Mouse (Mus musculus): ENCODE measurements around the gene Gsdme.

Gsdme gene

GRCm38 (mm10) chr6:50263670-50264069 is at the start of gene Gsdme:
Gene Gsdme, minus strand, starts transcription at chr6:50263862.
- no peak for DNase-seq (ENCODE audit: low spot score)

GRCm38 (mm10) chr6:50312647-50313046 is 49.0 kb upstream of the Gsdme start:
- DNase-seq (ENCODE audit: low spot score), result peak; percentile 56

- no peak for DNase-seq (ENCODE audit: low spot score)
These were observed 45.4 kb upstream of the Gsdme start for GRCm38 (mm10) chr6:50309019-50309418.

GRCm38 (mm10) chr6:50306625-50307024 is 43.0 kb upstream of the Gsdme start:
- DNase-seq (ENCODE audit: low spot score), result no peak

GRCm38 (mm10) chr6:50304949-50305491 is 41.4 kb upstream of the Gsdme start:
- DNase-seq (ENCODE audit: low spot score), result peak; percentile 59

GRCm38 (mm10) chr6:50301121-50301520 is 37.5 kb upstream of the Gsdme start:
- no peak for DNase-seq (ENCODE audit: low spot score)

- no peak for DNase-seq (ENCODE audit: low spot score)
These were observed 37.0 kb upstream of the Gsdme start for GRCm38 (mm10) chr6:50300622-50301021.

GRCm38 (mm10) chr6:50299071-50299470 is 35.4 kb upstream of the Gsdme start:
- DNase-seq (ENCODE audit: low spot score), result no peak

GRCm38 (mm10) chr6:50297671-50298070 is 34.0 kb upstream of the Gsdme start:
- no peak for DNase-seq (ENCODE audit: low spot score)

- DNase-seq (ENCODE audit: low spot score), result no peak
These were observed 31.5 kb upstream of the Gsdme start for GRCm38 (mm10) chr6:50295136-50295535.

- peak; percentile 48 for DNase-seq (ENCODE audit: low spot score)
These were observed 30.5 kb upstream of the Gsdme start for GRCm38 (mm10) chr6:50294128-50294527.

- no peak for DNase-seq (ENCODE audit: low spot score)
These were observed 28.0 kb upstream of the Gsdme start for GRCm38 (mm10) chr6:50291650-50292049.

- DNase-seq (ENCODE audit: low spot score), result no peak
These were observed 23.2 kb upstream of the Gsdme start for GRCm38 (mm10) chr6:50286881-50287280.

GRCm38 (mm10) chr6:50279642-50280041 is 16.0 kb upstream of the Gsdme start:
- DNase-seq (ENCODE audit: low spot score), result no peak

GRCm38 (mm10) chr6:50273947-50274346 is 10.3 kb upstream of the Gsdme start:
- DNase-seq (ENCODE audit: low spot score), result no peak

GRCm38 (mm10) chr6:50273416-50273815 is 9.8 kb upstream of the Gsdme start:
- no peak for DNase-seq (ENCODE audit: low spot score)

GRCm38 (mm10) chr6:50262310-50262709 is 1.4 kb downstream of the Gsdme start:
- DNase-seq (ENCODE audit: low spot score), result no peak

- DNase-seq (ENCODE audit: low spot score), result no peak
These were observed 1.8 kb downstream of the Gsdme start for GRCm38 (mm10) chr6:50261922-50262261.

- DNase-seq (ENCODE audit: low spot score), result peak; percentile 76
These were observed 2.3 kb downstream of the Gsdme start for GRCm38 (mm10) chr6:50261201-50261921.

- DNase-seq (ENCODE audit: low spot score), result no peak
These were observed 8.3 kb downstream of the Gsdme start for GRCm38 (mm10) chr6:50255356-50255755.

GRCm38 (mm10) chr6:50254723-50255184 is 8.9 kb downstream of the Gsdme start:
- no peak for DNase-seq (ENCODE audit: low spot score)

- no peak for DNase-seq (ENCODE audit: low spot score)
These were observed 11.0 kb downstream of the Gsdme start for GRCm38 (mm10) chr6:50252690-50253089.

GRCm38 (mm10) chr6:50247791-50248190 is 15.9 kb downstream of the Gsdme start:
- no peak for DNase-seq (ENCODE audit: low spot score)

GRCm38 (mm10) chr6:50247356-50247755 is 16.3 kb downstream of the Gsdme start:
- no peak for DNase-seq (ENCODE audit: low spot score)
